Mouse (Mus musculus): ENCODE measurements around the gene Gm4894. TPM values are rescaled to one million over a fixed set of nuclear protein-coding genes. Genes with fewer than 3 reads are reported as not detected.

The Gm4894 gene
- total and polyA plus RNA-seq, 3 experiments, result not detected

DNA sequence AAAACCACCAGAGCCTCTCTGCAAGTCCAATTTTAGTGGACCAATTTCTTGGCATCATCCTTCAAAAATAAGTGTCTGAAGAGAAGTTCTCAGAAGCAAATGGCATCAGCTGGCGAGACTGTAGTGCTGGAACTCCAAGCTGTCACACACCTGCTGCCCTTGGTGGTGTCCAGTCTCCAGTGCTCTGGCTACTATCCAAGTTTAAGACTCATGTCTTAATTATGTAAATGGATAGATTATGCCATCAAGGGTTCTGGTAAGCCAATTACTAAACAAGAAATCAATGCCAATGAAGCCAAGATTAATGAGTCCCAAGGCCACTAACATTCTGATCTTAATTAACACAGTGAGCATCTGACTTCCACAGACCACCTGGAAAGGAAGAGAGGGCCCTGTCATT, 44.8 kb downstream of the Gm4894 start:
- TF ChIP-seq NRF1 (IDR thresholded peaks at IDR 0.05; ENCODE audit: insufficient read depth, low read depth, low read length, poor library complexity, severe bottlenecking) (no peak), ZNF384 (IDR thresholded peaks at IDR 0.05; ENCODE audit: low read depth, low read length) (no peak), NELFE (IDR thresholded peaks at IDR 0.05; ENCODE audit: low read depth, low read length) (no peak), GATA1 (IDR thresholded peaks at IDR 0.05; ENCODE audit: low read depth, low read length) (no peak), CHD1 (IDR thresholded peaks at IDR 0.05; ENCODE audit: low read depth, low read length) (no peak), E2F4 (IDR thresholded peaks at IDR 0.05; ENCODE audit: borderline replicate concordance, low read depth, low read length) (no peak), TBP (IDR thresholded peaks at IDR 0.05; ENCODE audit: low read depth, low read length) (no peak), POLR2AphosphoS2 (IDR thresholded peaks at IDR 0.05; ENCODE audit: low read length) (no peak), POLR2A (IDR thresholded peaks at IDR 0.05; ENCODE audit: control insufficient read depth in 1 of 2, insufficient read depth in 1 of 2, low read depth in 1 of 2, low read length in 2 of 2, poor library complexity in 1 of 2) (no peak), SMC3 (IDR thresholded peaks at IDR 0.05; ENCODE audit: low read depth, low read length) (no peak), POLR2AphosphoS5 (IDR thresholded peaks at IDR 0.05; ENCODE audit: borderline replicate concordance, low read depth, low read length) (no peak), USF1 (IDR thresholded peaks at IDR 0.05; ENCODE audit: low read depth, low read length) (no peak), CTCF (IDR thresholded peaks at IDR 0.05 in 2 of 3, conservative IDR thresholded peaks at IDR 0.05 in 1 of 3; ENCODE audit: control insufficient read depth in 1 of 3, insufficient read depth in 1 of 3, low read depth in 2 of 3, low read length in 3 of 3, poor library complexity in 1 of 3, severe bottlenecking in 1 of 3) (no peak), MXI1 (IDR thresholded peaks at IDR 0.05; ENCODE audit: low read depth, low read length) (no peak), UBTF (IDR thresholded peaks at IDR 0.05; ENCODE audit: borderline replicate concordance, insufficient read depth, low read depth, low read length) (no peak), KAT2A (conservative IDR thresholded peaks at IDR 0.05; ENCODE audit: low read depth, low read length) (no peak), RAD21 (IDR thresholded peaks at IDR 0.05; ENCODE audit: low read depth, low read length) (no peak), ZMIZ1 (IDR thresholded peaks at IDR 0.05; ENCODE audit: low read depth, low read length) (no peak)
- H3K4me3 ChIP-seq (ENCODE audit: control insufficient read depth in 1 of 2, insufficient read depth in 1 of 2, low read depth in 2 of 2, low read length in 2 of 2), result no peak overlapping the region
- H3K79me2 ChIP-seq (ENCODE audit: control insufficient read depth, insufficient read depth, low read length, poor library complexity), result no peaks in the 10 kb centered on the region
- H3K27ac ChIP-seq (ENCODE audit: control insufficient read depth, low read depth, low read length), result no peak overlapping the region
- H3K4me1 ChIP-seq (ENCODE audit: control insufficient read depth in 1 of 2, insufficient read depth in 2 of 2, low read length in 2 of 2), result no peaks in the 10 kb centered on the region
- no peaks in the 10 kb centered on the region for H3K9me3 ChIP-seq (replicated peaks; ENCODE audit: insufficient read depth, low read length)
- no peak overlapping the region for H3K9ac ChIP-seq (ENCODE audit: control insufficient read depth, low read depth, low read length, poor library complexity, severe bottlenecking)
- no peak for DNase-seq (ENCODE audit: low read depth, low spot score)
- no peaks in the 10 kb centered on the region for H3K36me3 ChIP-seq (ENCODE audit: control insufficient read depth in 1 of 2, insufficient read depth in 2 of 2, low read length in 2 of 2)
- H3K27me3 ChIP-seq (ENCODE audit: control insufficient read depth in 1 of 2, insufficient read depth in 2 of 2, low read length in 2 of 2), result no peaks in the 10 kb centered on the region

DNA sequence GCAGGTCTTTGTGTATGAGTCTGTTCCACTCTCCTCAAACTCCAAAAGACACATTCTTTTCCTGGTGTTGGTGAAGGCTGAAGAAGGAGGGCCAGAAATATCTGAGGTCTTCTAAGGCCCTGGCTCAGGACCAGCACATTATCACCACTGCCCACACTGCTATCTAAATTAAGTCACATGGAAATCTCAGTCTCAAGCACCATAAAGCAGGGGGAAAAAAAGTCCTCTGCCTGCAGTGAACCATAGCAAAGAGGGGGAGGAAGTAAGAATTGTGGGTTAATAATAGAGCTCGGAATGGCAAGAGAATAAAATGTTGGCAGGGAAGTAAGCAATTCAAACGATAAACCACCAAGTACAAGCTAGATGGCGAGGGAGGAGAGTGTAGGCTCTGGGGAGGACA, 57.2 kb downstream of the Gm4894 start:
- H3K9me3 ChIP-seq (replicated peaks; ENCODE audit: insufficient read depth, low read length), result no peaks in the 10 kb centered on the region
- no peak overlapping the region for H3K4me3 ChIP-seq (ENCODE audit: control insufficient read depth in 1 of 2, insufficient read depth in 1 of 2, low read depth in 2 of 2, low read length in 2 of 2)
- H3K36me3 ChIP-seq (ENCODE audit: control insufficient read depth in 1 of 2, insufficient read depth in 2 of 2, low read length in 2 of 2), result no peaks in the 10 kb centered on the region
- no peaks in the 10 kb centered on the region for H3K27me3 ChIP-seq (ENCODE audit: control insufficient read depth in 1 of 2, insufficient read depth in 2 of 2, low read length in 2 of 2)
- no peak for DNase-seq (ENCODE audit: low read depth, low spot score)
- TF ChIP-seq GATA1 (IDR thresholded peaks at IDR 0.05; ENCODE audit: low read depth, low read length) (no peak), GABPA (IDR thresholded peaks at IDR 0.05; ENCODE audit: low read depth, low read length) (no peak), TCF12 (IDR thresholded peaks at IDR 0.05; ENCODE audit: low read depth, low read length) (no peak), POLR2A (IDR thresholded peaks at IDR 0.05; ENCODE audit: control insufficient read depth in 1 of 2, insufficient read depth in 1 of 2, low read depth in 1 of 2, low read length in 2 of 2, poor library complexity in 1 of 2) (no peak), USF1 (IDR thresholded peaks at IDR 0.05; ENCODE audit: low read depth, low read length) (no peak), SIN3A (IDR thresholded peaks at IDR 0.05; ENCODE audit: low read length) (no peak), E2F4 (IDR thresholded peaks at IDR 0.05; ENCODE audit: borderline replicate concordance, low read depth, low read length) (no peak), KAT2A (conservative IDR thresholded peaks at IDR 0.05; ENCODE audit: low read depth, low read length) (no peak), USF2 (IDR thresholded peaks at IDR 0.05; ENCODE audit: borderline replicate concordance in 1 of 2, insufficient read depth in 1 of 2, low read depth in 1 of 2, low read length in 2 of 2) (no peak), MAFK (IDR thresholded peaks at IDR 0.05; ENCODE audit: borderline replicate concordance, low read depth, low read length) (no peak), NRF1 (IDR thresholded peaks at IDR 0.05; ENCODE audit: insufficient read depth, low read depth, low read length, poor library complexity, severe bottlenecking) (no peak)
- no peaks in the 10 kb centered on the region for H3K79me2 ChIP-seq (ENCODE audit: control insufficient read depth, insufficient read depth, low read length, poor library complexity)
- H3K4me1 ChIP-seq (ENCODE audit: control insufficient read depth in 1 of 2, insufficient read depth in 2 of 2, low read length in 2 of 2), result no peaks in the 10 kb centered on the region
- no peak overlapping the region for H3K9ac ChIP-seq (ENCODE audit: control insufficient read depth, low read depth, low read length, poor library complexity, severe bottlenecking)
- no peak overlapping the region for H3K27ac ChIP-seq (ENCODE audit: control insufficient read depth, low read depth, low read length)

Data from MEL (cell line).